Mouse (Mus musculus) heart, embryonic 14.5 days (tissue): Measurements from ENCODE around the gene C130074G19Rik. TPM values are rescaled to one million over a fixed set of nuclear protein-coding genes. Genes with fewer than 3 reads are reported as not detected.

Source experiments
- ATAC-seq: fragments of 200-750 bp; cut with Nextera tagmentation; 2 replicates; pipeline ENCODE4 v1.8.0; 2017; ENCODE audit warnings: low read depth, moderate TSS enrichment; ENCODE audit not compliant: insufficient number of reproducible peaks, insufficient read depth, low FRiP score
- H3K27ac ChIP-seq, 2 experiments: fragments of 200-500 bp in 1 of 2; fragments of 300-500 bp in 1 of 2; sonication (generic) in 1 of 2; replicated peaks in 1 of 2; 2 replicates each; pipeline ENCODE4 v1.5.1; 2012 to 2014; ENCODE audit warnings: low read depth in 2 of 2, low read length in 2 of 2, control low read depth in 1 of 2, mild to moderate bottlenecking in 1 of 2, mixed read lengths in 1 of 2; ENCODE audit not compliant: control insufficient read depth in 1 of 2, insufficient read depth in 1 of 2
- H3K27me3 ChIP-seq: fragments of 300-500 bp; sonication (generic); 2 replicates; pipeline ENCODE4 v1.6.1; 2014; ENCODE audit warnings: mild to moderate bottlenecking, low read length, control low read depth; ENCODE audit not compliant: control insufficient read depth, insufficient read depth
- H3K36me3 ChIP-seq: fragments of 300-500 bp; sonication (generic); 2 replicates; pipeline ENCODE4 v1.6.1; 2014; ENCODE audit warnings: mild to moderate bottlenecking, control low read depth, low read length, mixed read lengths; ENCODE audit not compliant: control insufficient read depth, insufficient read depth
- H3K4me1 ChIP-seq, 2 experiments: fragments of 200-500 bp in 1 of 2; fragments of 300-500 bp in 1 of 2; sonication (generic) in 1 of 2; 2 replicates each; pipeline ENCODE4 v1.6.1; 2012 to 2014; ENCODE audit warnings: low read length in 2 of 2, control low read depth in 1 of 2, mixed read lengths in 1 of 2; ENCODE audit not compliant: control insufficient read depth in 2 of 2, insufficient read depth in 2 of 2
- H3K4me2 ChIP-seq: fragments of 300-500 bp; sonication (generic); 2 replicates; pipeline ENCODE4 v1.6.1; 2014; ENCODE audit warnings: mild to moderate bottlenecking, low read length
- H3K4me3 ChIP-seq, 2 experiments: fragments of 200-500 bp in 1 of 2; fragments of 300-500 bp in 1 of 2; sonication (generic) in 1 of 2; 2 replicates each; pipeline ENCODE4 v1.5.1; 2012 to 2014; ENCODE audit warnings: low read length in 2 of 2, mild to moderate bottlenecking in 2 of 2, control low read depth in 1 of 2, low read depth in 1 of 2, moderate library complexity in 1 of 2; ENCODE audit not compliant: control insufficient read depth in 1 of 2, insufficient read depth in 1 of 2
- H3K9ac ChIP-seq: fragments of 300-500 bp; sonication (generic); 2 replicates; pipeline ENCODE4 v1.6.1; 2014; ENCODE audit warnings: mild to moderate bottlenecking, low read length
- H3K9me3 ChIP-seq: fragments of 300-500 bp; sonication (generic); 2 replicates; pipeline ENCODE4 v1.6.1; 2016; ENCODE audit warnings: low read length, control low read depth; ENCODE audit not compliant: control insufficient read depth
- WGBS: fragments of 180-500 bp; shearing (Covaris S2); extraction: QIAGEN DNeasy Blood & Tissue Kit; methylation state at CpG from one replicate; pipeline ENCODE4 v1.1.7; 2014; 5-methylcytosine and 5-hydroxymethylcytosine counted together
- polyA plus RNA-seq: library from polyadenylated mRNA; unstranded; fragments of >200 nt; fragmentation: Nextera tagmentation; extraction: Ambion mirVana; gene quantifications from 2 replicates; pipeline ENCODE4 v1.2.1, GENCODE M21; 2014

Gene C130074G19Rik
- polyA plus RNA-seq, 1 experiment from 2014 or later, result 1.3 TPM

DNA sequence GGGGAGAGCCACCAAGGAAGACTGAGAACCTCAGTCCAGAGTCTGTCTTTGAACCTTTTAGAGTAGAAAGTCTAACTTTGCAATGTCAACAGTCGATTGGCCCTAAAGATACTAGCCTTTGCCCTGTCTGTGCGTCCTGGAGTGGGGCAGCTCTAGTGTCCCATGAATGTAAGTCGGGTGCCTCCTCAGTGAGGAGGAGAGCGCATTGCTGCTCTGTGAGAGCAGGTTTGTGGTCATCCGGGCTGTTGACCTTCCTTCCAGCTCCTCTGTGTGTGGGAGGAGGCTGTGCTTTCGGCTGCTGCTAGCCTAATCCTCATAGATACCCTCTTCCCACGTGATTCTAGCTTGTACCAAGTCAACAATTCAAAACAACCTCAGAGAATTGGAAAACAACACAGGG is 31.9 kb downstream of the C130074G19Rik start:
- no peak for ATAC-seq
- Histone ChIP-seq H3K36me3 (no peaks in the 10 kb centered on the region), H3K27ac (peak overlapping the region; percentile 46 to 72; a peak in 2 of 4 replicates), H3K9me3 (no peaks in the 10 kb centered on the region), H3K4me2 (peak overlapping the region; percentile 55; the same call in 1 of the 2 replicates), H3K4me1 (peaks cover 8 to 16% of the 10 kb centered on the region in 2 experiments), H3K9ac (no peak overlapping the region), H3K27me3 (no peaks in the 10 kb centered on the region), H3K4me3 (no peak overlapping the region)
- WGBS, result 35% methylated on average over 7 of the region's 7 CpGs

GRCm38 (mm10) chr1:184846973-184847372 is 36.0 kb downstream of the C130074G19Rik start:
- Histone ChIP-seq H3K27me3 (no peaks in the 10 kb centered on the region), H3K27ac (no peak overlapping the region), H3K9ac (0 out of 2 replicates have a peak overlapping the region, but pooled peaks have one; percentile 84), H3K36me3 (no peaks in the 10 kb centered on the region), H3K4me2 (peak overlapping the region; percentile 82), H3K4me1 (peaks cover 2 to 25% of the 10 kb centered on the region in 2 experiments), H3K9me3 (no peaks in the 10 kb centered on the region), H3K4me3 (no peak overlapping the region)
- 68% methylated on average over 3 of the region's 3 CpGs for WGBS
- no peak for ATAC-seq

- 6% methylated on average over 18 of the region's 18 CpGs for WGBS
- ATAC-seq, result 0 out of 2 replicates have a peak, but pooled peaks have one; percentile 11
Observed at GRCm38 (mm10) chr1:184846092-184846750, 36.8 kb downstream of the C130074G19Rik start, which contains the start of gene Marc2. Gene Marc2 (minus strand): TSS chr1:184846451.

DNA sequence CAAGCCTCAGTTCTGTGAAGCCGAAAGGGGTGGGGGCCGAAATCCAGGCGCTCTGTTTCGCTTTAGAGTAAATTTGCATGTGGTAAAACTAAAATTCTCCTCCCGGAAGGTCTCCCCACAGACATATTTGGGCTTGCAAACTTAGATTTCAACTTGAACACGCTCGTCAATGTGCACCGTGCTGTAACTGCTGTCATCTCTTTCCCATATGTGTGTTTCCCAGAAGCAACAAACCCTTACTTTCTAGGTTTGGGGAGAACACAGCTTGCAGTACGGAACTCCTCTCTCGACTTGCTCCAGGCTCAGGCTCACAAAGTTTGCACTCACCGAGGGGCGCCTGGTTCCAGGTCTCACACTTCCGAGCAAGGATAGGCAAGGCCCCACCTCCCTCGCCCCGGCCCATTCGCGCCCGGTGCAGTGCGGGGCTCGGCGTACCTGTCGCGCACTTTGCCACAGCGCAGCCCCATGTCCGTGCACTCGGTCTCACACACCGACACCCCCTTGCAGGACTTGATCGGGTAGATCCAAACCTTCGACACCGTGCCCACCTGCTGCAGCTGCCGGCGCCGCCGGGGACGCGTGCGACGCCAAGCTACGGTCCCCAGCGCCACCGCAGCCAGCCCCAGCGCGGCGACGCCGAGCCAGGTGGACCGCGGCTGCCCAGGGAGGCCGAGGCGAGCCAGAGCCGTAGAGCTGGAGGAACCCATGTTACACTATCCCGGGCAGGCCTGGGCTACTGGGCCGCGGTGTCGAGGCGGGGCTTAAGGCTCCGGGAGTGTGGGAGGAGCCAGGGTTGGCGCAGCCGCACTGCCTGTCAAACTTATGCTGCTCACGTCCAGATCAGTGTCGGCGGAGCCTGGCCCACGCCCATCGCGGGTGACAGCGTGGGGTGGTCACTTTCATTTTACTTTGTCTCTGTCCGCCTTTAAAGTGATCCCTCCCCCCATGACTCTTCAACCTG is 37.6 kb downstream of the C130074G19Rik start:
- Histone ChIP-seq H3K9me3 (no peaks in the 10 kb centered on the region), H3K4me1 (peaks cover 2 to 26% of the 10 kb centered on the region in 2 experiments; a peak in 3 of 4 replicates), H3K27ac (peak overlapping the region; percentile 75 to 81), H3K4me3 (peak overlapping the region; percentile 76 to 78), H3K36me3 (peaks cover 9% of the 10 kb centered on the region), H3K27me3 (no peaks in the 10 kb centered on the region), H3K4me2 (peak overlapping the region; percentile 82), H3K9ac (peak overlapping the region; percentile 84)
- ATAC-seq, result peak; percentile 98
- under 1% methylated on average over 67 of the region's 67 CpGs for WGBS

More at GRCm38 (mm10) chr1:184846092-184846750, 36.8 kb downstream of the C130074G19Rik start, which contains the start of gene Marc2:
- Histone ChIP-seq H3K27me3 (no peaks in the 10 kb centered on the region), H3K9ac (peak within 1 kb of the TSS; percentile 84), H3K4me3 (peak within 1 kb of the TSS; percentile 76 to 78), H3K36me3 (peaks cover under 1% of the 10 kb centered on the region; the same call in 1 of the 2 replicates), H3K4me1 (peaks cover 2 to 29% of the 10 kb centered on the region in 2 experiments; a peak in 3 of 4 replicates), H3K9me3 (no peaks in the 10 kb centered on the region), H3K27ac (peak within 1 kb of the TSS; percentile 75 to 81), H3K4me2 (peak within 1 kb of the TSS; percentile 82)

DNA sequence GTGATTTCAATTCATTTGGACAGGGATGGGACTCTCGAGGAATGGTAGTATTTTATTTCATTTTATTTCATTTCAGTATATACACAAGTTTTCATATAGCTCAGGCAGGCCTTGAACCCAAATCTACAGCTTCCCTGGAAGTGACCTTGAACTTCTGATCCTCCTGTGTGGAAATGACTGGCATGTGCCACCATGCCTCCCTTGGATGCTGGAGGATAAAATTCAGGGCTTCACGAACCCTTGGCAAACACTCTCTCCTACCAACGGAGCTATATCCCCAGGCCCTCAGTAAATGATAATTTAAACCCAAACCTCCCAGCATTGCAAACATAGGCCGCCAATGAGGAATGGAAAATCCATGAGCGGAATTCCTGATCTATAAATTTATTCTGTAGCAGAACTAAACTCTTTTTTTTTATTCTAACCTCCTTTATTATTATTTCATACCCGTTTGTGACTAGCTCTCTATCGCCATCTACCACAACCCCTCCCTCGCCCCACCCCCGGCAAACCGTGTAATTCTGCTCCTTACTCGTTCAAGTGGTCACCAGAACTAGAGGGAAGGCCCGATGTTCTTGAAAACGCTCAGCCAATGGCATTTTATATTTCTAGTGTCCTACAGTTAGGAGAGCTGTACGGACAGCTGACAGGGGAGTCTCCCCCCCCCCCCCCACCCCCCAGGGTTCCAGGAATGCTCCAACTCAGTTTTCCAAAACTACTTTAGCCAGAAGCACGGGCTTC is 38.5 kb downstream of the C130074G19Rik start:
- Histone ChIP-seq H3K4me3 (peak overlapping the region; percentile 76 to 78), H3K9me3 (no peaks in the 10 kb centered on the region), H3K9ac (peak overlapping the region; percentile 84), H3K27ac (peak overlapping the region in 1 of 2 experiments; percentile 81; a peak in 2 of 4 replicates), H3K27me3 (no peaks in the 10 kb centered on the region), H3K4me2 (peak overlapping the region; percentile 82), H3K36me3 (peaks cover 18% of the 10 kb centered on the region), H3K4me1 (peaks cover 2 to 26% of the 10 kb centered on the region in 2 experiments; a peak in 3 of 4 replicates)
- 20% methylated on average over 15 of the region's 15 CpGs for WGBS
- no peak for ATAC-seq

- H3K9ac ChIP-seq, result no peak overlapping the region
- H3K4me1 ChIP-seq, result peaks cover 0 to 11% of the 10 kb centered on the region in 2 experiments; a peak in 2 of 4 replicates
- 92% methylated on average over 4 of the region's 4 CpGs for WGBS
- no peaks in the 10 kb centered on the region for H3K9me3 ChIP-seq
- no peak for ATAC-seq
- H3K4me2 ChIP-seq, result no peak overlapping the region
- no peaks in the 10 kb centered on the region for H3K27me3 ChIP-seq
- no peak overlapping the region for H3K27ac ChIP-seq
- no peak overlapping the region for H3K4me3 ChIP-seq
- H3K36me3 ChIP-seq, result peaks cover 60% of the 10 kb centered on the region
Observed at GRCm38 (mm10) chr1:184837649-184838048, 45.4 kb downstream of the C130074G19Rik start.

DNA sequence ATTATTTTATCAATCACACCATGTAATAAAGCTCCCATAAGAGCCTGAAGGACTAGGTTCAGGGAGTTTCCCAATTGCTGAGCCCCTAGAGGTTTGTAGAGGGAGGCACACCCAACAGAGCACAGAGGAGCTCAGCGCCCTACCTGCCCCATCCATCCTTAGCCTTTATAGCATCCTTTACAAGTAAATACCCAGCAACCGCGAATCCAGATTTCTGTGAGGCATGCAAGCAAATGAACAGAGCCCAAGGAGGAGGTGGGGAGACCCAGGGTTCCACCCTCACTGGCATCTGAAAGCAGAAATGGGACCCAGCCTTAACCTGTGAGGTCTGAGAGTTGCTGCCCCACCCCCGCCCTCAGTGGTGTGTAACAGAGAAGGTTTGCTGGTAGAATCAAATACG is 46.7 kb downstream of the C130074G19Rik start:
- H3K4me2 ChIP-seq, result no peak overlapping the region
- H3K27me3 ChIP-seq, result no peaks in the 10 kb centered on the region
- WGBS, result 82% methylated on average over 5 of the region's 5 CpGs
- peaks cover 73% of the 10 kb centered on the region for H3K36me3 ChIP-seq
- H3K27ac ChIP-seq, result no peak overlapping the region
- no peak for ATAC-seq
- H3K4me3 ChIP-seq, result no peak overlapping the region
- H3K4me1 ChIP-seq, result no peaks in the 10 kb centered on the region
- H3K9me3 ChIP-seq, result no peaks in the 10 kb centered on the region
- H3K9ac ChIP-seq, result no peak overlapping the region
